Mouse (Mus musculus) macrophage (primary cell): Measurements from ENCODE around the gene Tnfrsf23. TPM values are rescaled to one million over a fixed set of nuclear protein-coding genes. Genes with fewer than 3 reads are reported as not detected.
A peak's percentile ranks its signal among the peaks of the same experiment; 100 is the strongest.

Experiments used
- H3K27ac ChIP-seq: fragments of 350-480 bp; formaldehyde crosslinking; 2 replicates; pipeline ENCODE4 v1.9.0; 2021
- H3K36me3 ChIP-seq: fragments of 350-480 bp; formaldehyde crosslinking; 2 replicates; pipeline ENCODE4 v1.9.0; 2021; ENCODE audit errors: inconsistent target
- H3K4me3 ChIP-seq: fragments of 350-480 bp; formaldehyde crosslinking; 2 replicates; pipeline ENCODE4 v1.9.0; 2021; ENCODE audit errors: inconsistent target
- H3K79me2 ChIP-seq: fragments of 350-480 bp; formaldehyde crosslinking; 2 replicates; pipeline ENCODE4 v1.9.0; 2021; ENCODE audit errors: inconsistent target
- WGBS: methylation state at CpG from one replicate; pipeline ENCODE4 v1.1.7; 2026; ENCODE audit warnings: inconsistent platforms; ENCODE audit not compliant: missing documents; 5-methylcytosine and 5-hydroxymethylcytosine counted together
- polyA plus RNA-seq: library from polyadenylated mRNA; stranded (reverse); fragments of 250-400 nt; gene quantifications from 3 replicates; pipeline ENCODE4 v1.2.4, GENCODE M21; 2018; ENCODE audit warnings: inconsistent platforms
- total RNA-seq, 78 experiments: library from RNA; depleted of rRNA; stranded (reverse); fragments of 250-400 nt; gene quantifications; 1 replicate in 9 of 78; 2 replicates in 24 of 78; 3 replicates in 43 of 78; 4 replicates in 2 of 78; pipeline ENCODE4 v1.2.4; 2018; ENCODE audit warnings: inconsistent platforms in 56 of 78

Tnfrsf23 gene
- 10 to 100 TPM in 6 of 26 experiments, 1 to 10 TPM in 16, under 1 TPM in 4; 0.58 to 19.7 (median 4.6) TPM for total RNA-seq (2018; cell fraction: chromatin; rRNA removed)
- total RNA-seq (2018; cell fraction: cytosol; rRNA removed) = 10 to 100 TPM in 9 of 26 experiments, 1 to 10 TPM in 17; 3.5 to 15.1 (median 9.5) TPM
- 10 to 100 TPM in 6 of 26 experiments, 1 to 10 TPM in 20; 2.0 to 22.6 (median 6.8) TPM for total RNA-seq (2018; cell fraction: nucleus; rRNA removed)
- 11.0 to 17.9 TPM (median 11.0 TPM) in 3 replicates for polyA plus RNA-seq

DNA sequence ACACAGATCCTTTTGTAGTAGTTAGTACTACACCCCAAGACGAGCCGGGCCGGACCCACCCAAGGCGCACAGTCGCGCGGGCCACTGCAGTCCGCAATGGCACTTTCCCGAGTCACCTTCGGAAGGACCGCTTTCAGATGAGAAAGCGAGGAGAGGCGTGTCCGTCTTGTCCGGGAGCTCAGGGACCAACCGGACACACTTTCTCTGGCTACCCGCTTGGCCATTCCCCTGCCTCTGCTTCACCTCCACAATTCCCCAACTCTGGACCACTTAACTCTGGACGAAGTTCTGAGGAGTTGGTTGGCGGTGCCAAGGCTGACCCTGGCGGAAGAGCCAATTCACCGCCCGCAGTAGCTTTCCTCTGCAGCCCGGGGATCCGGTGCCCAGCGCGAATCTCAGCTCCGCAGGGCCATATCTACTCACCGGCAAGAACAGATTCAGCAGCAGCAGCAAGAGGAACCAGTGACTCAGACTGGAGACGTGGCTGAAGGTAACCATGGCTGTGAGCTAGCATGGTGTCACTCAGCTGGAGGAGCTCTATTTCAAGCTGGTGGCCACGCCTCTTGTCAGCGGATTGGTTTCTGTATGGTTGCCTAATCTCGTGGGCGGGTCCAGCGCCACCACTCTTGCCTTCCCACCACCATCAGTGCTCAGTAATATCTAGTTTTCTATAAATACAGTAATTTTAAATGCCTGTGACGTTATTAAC lies at the start of gene Tnfrsf23:
Gene Tnfrsf23, minus strand, starts transcription at position 514 of the 709 bp plus-strand sequence.
- H3K27ac ChIP-seq = peak within 1 kb of the TSS; percentile 58
- H3K36me3 ChIP-seq = no peaks in the 10 kb centered on the region
- peak within 1 kb of the TSS; percentile 59 for H3K4me3 ChIP-seq
- 6% methylated on average over 35 of the region's 35 CpGs for WGBS
- H3K79me2 ChIP-seq = no peaks in the 10 kb centered on the region

- 89% methylated on average over 4 of the region's 4 CpGs for WGBS
- Histone ChIP-seq H3K36me3 (no peaks in the 10 kb centered on the region), H3K79me2 (no peaks in the 10 kb centered on the region), H3K4me3 (no peak overlapping the region), H3K27ac (no peak overlapping the region)
These were observed 48.1 kb upstream of the Tnfrsf23 start for GRCm38 (mm10) chr7:143733746-143734145.

GRCm38 (mm10) chr7:143729886-143730285 lies 44.2 kb upstream of the Tnfrsf23 start:
- Histone ChIP-seq H3K79me2 (no peaks in the 10 kb centered on the region), H3K36me3 (no peaks in the 10 kb centered on the region), H3K27ac (no peak overlapping the region), H3K4me3 (no peak overlapping the region)
- 88% methylated on average over 10 of the region's 10 CpGs for WGBS

GRCm38 (mm10) chr7:143726396-143726795 lies 40.7 kb upstream of the Tnfrsf23 start:
- 93% methylated on average over 4 of the region's 4 CpGs for WGBS
- no peak overlapping the region for H3K27ac ChIP-seq
- H3K4me3 ChIP-seq = no peak overlapping the region
- no peaks in the 10 kb centered on the region for H3K79me2 ChIP-seq
- H3K36me3 ChIP-seq = no peaks in the 10 kb centered on the region

DNA sequence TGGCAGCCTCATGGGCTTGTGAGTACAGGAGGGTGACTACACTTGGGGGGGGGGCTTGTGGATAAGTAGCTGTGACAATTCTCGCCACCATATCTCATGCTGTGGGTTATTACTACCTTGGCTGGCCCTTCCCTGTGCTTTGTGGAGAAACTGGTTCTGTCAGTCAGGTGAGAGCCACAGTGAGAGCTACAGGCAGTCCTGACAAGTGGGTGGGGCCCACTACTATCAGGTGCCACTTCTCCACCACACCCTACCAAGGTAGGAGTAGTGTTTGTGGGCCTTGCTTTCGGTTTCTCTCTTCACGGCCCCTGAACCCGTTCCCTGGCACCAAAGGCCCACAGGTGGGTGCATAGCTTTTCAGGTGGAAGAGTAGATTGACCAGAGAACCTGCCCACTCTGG lies 38.2 kb upstream of the Tnfrsf23 start:
- H3K27ac ChIP-seq = no peak overlapping the region
- WGBS = 90% methylated on average over 4 of the region's 4 CpGs
- no peaks in the 10 kb centered on the region for H3K79me2 ChIP-seq
- H3K36me3 ChIP-seq = no peaks in the 10 kb centered on the region
- H3K4me3 ChIP-seq = no peak overlapping the region

GRCm38 (mm10) chr7:143722646-143723045 lies 37.0 kb upstream of the Tnfrsf23 start:
- Histone ChIP-seq H3K36me3 (no peaks in the 10 kb centered on the region), H3K79me2 (no peaks in the 10 kb centered on the region), H3K4me3 (no peak overlapping the region), H3K27ac (no peak overlapping the region)
- WGBS = 83% methylated on average over 5 of the region's 5 CpGs

- H3K79me2 ChIP-seq = no peaks in the 10 kb centered on the region
- 100% methylated on average over 1 of the region's 1 CpGs for WGBS
- no peak overlapping the region for H3K27ac ChIP-seq
- H3K4me3 ChIP-seq = no peak overlapping the region
- no peaks in the 10 kb centered on the region for H3K36me3 ChIP-seq
These were observed 32.1 kb upstream of the Tnfrsf23 start for GRCm38 (mm10) chr7:143717811-143718210.

DNA sequence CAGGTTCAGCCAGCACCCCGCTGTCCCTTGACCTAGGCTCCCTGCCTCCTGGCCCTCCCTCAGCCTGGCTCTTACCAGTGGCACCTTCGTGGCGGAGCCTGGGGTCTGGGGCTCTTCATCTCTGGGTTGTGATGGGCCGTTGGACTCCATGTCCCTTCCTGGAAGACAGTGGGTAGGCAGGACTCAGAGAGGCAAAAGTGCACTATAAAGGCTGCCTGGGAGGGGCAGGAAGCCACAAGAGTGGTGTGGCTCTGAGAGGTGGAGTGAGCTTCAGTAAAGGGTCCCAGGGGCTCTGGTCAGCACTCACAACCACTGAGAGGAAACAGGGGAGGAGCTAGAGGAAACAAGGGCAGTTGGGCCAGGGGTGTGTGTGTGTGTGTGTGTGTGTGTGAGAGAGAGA lies 27.7 kb upstream of the Tnfrsf23 start:
- Histone ChIP-seq H3K4me3 (no peak overlapping the region), H3K27ac (peak overlapping the region; percentile 8; the same call in 1 of the 2 replicates), H3K36me3 (no peaks in the 10 kb centered on the region), H3K79me2 (no peaks in the 10 kb centered on the region)
- WGBS = 27% methylated on average over 4 of the region's 4 CpGs

DNA sequence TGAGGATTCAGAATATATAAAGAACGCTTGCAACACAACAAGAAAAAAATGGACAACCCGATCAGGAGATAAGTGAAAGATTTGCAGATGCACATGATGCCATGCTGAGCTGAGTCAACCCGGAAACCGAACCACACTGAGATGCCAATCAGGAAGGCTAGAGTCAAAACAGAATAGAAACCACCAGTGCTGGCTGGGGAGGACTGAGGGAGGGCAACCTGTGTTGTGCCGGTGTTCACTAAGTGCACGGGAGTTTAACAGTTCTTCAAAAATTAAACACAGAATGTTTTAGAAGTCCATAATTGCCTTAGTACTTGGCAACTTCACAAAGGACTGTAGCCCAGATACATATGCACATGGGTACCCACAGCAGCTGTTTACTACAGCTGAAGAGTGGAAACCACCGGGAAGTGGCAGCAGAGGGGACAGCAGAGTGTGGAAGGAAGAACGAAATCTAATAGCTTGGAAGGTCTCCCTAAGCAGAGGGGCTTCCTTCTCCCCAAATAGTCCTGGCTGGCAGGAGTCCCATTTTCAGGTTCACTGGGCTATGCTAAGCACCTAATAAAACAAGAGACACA lies 27.2 kb upstream of the Tnfrsf23 start:
- no peaks in the 10 kb centered on the region for H3K36me3 ChIP-seq
- H3K27ac ChIP-seq = peak overlapping the region; percentile 8; the same call in 1 of the 2 replicates
- H3K4me3 ChIP-seq = no peak overlapping the region
- H3K79me2 ChIP-seq = no peaks in the 10 kb centered on the region
- WGBS = 13% methylated on average over 8 of the region's 8 CpGs

- no peaks in the 10 kb centered on the region for H3K36me3 ChIP-seq
- H3K4me3 ChIP-seq = no peak overlapping the region
- H3K79me2 ChIP-seq = no peaks in the 10 kb centered on the region
- 86% methylated on average over 4 of the region's 4 CpGs for WGBS
- H3K27ac ChIP-seq = no peak overlapping the region
These were observed 26.4 kb upstream of the Tnfrsf23 start for GRCm38 (mm10) chr7:143712023-143712422.

DNA sequence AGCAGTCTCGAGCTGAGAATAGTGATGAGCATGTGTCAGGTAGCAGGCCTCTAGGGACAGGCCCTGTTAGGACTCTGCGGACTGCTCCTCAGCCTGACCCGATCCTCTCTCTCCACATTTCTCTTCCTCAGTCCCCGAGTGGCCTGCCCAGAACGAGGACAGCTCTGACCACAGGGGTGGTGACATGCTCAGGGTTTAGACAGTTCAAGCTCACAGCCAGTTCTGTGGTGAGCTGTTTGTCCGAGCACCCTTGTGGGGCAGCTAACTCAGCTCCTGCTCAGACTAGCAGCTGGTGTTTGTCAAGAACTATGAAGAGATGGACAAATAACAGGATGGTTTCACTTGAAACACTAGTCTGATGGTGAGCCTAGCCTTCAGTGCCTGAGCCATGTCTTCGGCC lies 25.7 kb upstream of the Tnfrsf23 start:
- Histone ChIP-seq H3K27ac (no peak overlapping the region), H3K36me3 (no peaks in the 10 kb centered on the region), H3K79me2 (no peaks in the 10 kb centered on the region), H3K4me3 (no peak overlapping the region)
- 87% methylated on average over 7 of the region's 7 CpGs for WGBS

DNA sequence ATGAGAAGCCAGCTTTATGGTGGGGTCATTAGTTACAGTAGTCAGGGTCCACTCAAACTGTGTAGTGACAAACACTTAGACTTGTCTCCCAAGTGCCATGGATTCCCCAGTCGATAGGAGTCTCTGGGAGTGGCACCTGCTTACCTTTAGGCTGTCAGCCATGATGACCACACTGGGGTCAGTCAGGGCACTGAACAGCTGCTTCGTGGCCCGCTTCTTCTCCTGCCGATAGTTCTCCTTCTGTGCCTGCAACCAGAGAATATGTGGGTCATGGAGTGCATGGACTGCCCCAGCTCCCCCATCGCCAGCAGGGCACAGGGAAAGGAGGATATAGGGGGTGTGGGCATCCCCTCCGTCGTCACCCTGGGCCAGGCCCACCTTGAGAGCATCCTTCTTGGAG lies 23.7 kb upstream of the Tnfrsf23 start:
- H3K4me3 ChIP-seq = no peak overlapping the region
- WGBS = 89% methylated on average over 7 of the region's 7 CpGs
- H3K36me3 ChIP-seq = no peaks in the 10 kb centered on the region
- no peaks in the 10 kb centered on the region for H3K79me2 ChIP-seq
- H3K27ac ChIP-seq = no peak overlapping the region

DNA sequence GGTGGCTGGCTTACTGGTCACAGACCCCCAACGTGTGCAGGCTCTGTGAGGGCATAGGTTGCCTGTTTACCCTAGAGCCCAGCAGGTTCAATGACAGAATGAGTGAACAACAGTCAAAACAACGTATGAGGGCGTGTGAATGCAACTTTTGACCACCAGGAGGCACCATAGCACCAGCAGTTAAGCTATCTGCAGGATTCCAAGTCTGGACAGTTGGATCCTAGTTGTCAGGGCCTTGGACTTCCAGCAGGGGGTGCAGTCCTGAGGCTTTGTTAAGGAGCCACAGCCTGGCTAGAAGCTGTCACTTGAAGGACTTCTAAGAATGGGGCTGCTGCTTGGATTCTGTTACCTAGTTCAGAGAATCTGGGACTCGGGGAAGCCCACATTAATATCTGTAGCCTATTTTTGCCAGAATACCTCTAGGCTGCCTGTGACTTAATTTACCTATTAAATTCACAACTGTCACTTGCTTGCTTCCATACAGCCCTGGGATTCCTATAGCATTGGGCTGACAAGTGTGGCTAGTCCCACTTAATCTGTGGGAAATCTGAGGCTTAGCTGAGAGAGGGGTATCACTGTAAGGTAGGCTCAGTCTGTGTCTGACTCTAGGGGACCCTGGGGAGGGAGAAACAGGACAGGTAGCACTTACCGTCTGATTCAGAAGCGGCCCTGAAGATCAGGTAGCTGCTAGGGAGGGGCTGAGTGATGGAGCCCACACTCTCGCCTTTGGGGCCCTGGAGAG lies 21.2 kb upstream of the Tnfrsf23 start:
- 48% methylated on average over 7 of the region's 7 CpGs for WGBS
- no peaks in the 10 kb centered on the region for H3K79me2 ChIP-seq
- no peak overlapping the region for H3K4me3 ChIP-seq
- H3K36me3 ChIP-seq = no peaks in the 10 kb centered on the region
- H3K27ac ChIP-seq = no peak overlapping the region

- H3K4me3 ChIP-seq = no peak overlapping the region
- 90% methylated on average over 2 of the region's 2 CpGs for WGBS
- no peak overlapping the region for H3K27ac ChIP-seq
- no peaks in the 10 kb centered on the region for H3K79me2 ChIP-seq
- H3K36me3 ChIP-seq = no peaks in the 10 kb centered on the region
These were observed 10.5 kb upstream of the Tnfrsf23 start for GRCm38 (mm10) chr7:143696140-143696539.

- Histone ChIP-seq H3K27ac (no peak overlapping the region), H3K36me3 (no peaks in the 10 kb centered on the region), H3K4me3 (no peak overlapping the region), H3K79me2 (no peaks in the 10 kb centered on the region)
- WGBS = 94% methylated on average over 3 of the region's 7 CpGs
These were observed 8.9 kb upstream of the Tnfrsf23 start for GRCm38 (mm10) chr7:143694550-143694949.
